ENCODE assay signal across 9 mouse cellular contexts in the genomic region with DNA sequence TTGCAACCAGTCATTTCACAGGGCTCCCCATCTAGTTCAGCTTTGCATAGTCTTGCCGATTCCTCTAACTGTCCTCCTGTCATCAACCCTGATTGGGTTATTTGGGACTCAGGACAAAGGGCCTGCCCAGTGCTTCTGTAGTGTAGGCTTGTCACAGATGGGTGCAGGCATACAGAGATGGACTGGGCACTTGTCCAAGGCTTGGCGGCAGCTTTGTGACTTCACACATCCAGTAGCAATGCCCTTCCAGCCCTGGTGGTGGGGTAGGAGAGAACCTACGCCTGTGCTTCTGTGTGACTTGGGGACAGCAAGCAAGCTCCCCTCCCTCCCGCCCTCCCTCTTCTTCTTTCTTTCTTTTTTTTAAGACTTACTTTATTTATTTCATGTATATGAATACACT. TPM values are rescaled to one million over a fixed set of nuclear protein-coding genes. Genes with fewer than 3 reads are reported as not detected.
DNase-seq lines count a peak whose midpoint lies in the region; ATAC-seq and TF ChIP-seq lines count a peak whose summit lies in the region.
"Had no signal": no experiment of that assay in that cellular context is flagged by ENCODE, and none has a peak within 500 bp of the region (broad histone marks: within the 10 kb centered on the region; RNA-seq: fewer than 3 reads in every experiment).

No protein-coding gene starts in this region.

- peaks cover 4% of the 10 kb centered on the region; the same call in 1 of the 2 replicates for H3K4me1 ChIP-seq in kidney, adult 2 months (ENCODE audit: control insufficient read depth, insufficient read depth, low read length)
- no peaks in the 10 kb centered on the region for H3K4me1 ChIP-seq in kidney, embryonic 16.5 days (ENCODE audit: insufficient read depth, low read length)
- 0 out of 2 replicates have a peak, but pooled peaks cover 2% of the 10 kb centered on the region for H3K4me1 ChIP-seq in hindbrain, embryonic 10.5 days (replicated peaks)
- H3K4me1 ChIP-seq: neural tube, embryonic 12.5 days had no signal

- no peaks in the 10 kb centered on the region for H3K9me3 ChIP-seq in kidney, embryonic 16.5 days (ENCODE audit: low read length)
- no peaks in the 10 kb centered on the region for H3K9me3 ChIP-seq in hindbrain, embryonic 10.5 days
- H3K9me3 ChIP-seq: neural tube, embryonic 12.5 days had no signal

- WGBS in kidney, adult 2 months: 72% methylated on average over 4 of the region's 4 CpGs
- WGBS in kidney, embryonic 16.5 days: 86% methylated on average over 4 of the region's 4 CpGs
- 94% methylated on average over 4 of the region's 4 CpGs for WGBS in hindbrain, embryonic 10.5 days

- peak; percentile 75 for DNase-seq in kidney, adult 2 months
- DNase-seq in adrenal gland, postnatal 14 days: peak; percentile 80
- DNase-seq in kidney, adult 8-10 months: peak; percentile 50 to 52
- DNase-seq in lung, postnatal 10 days: peak; percentile 84
- no peak for DNase-seq in spleen, postnatal 14 days (ENCODE audit: low spot score in 2 of 2)
- DNase-seq in spleen, adult 12 weeks (ENCODE audit: low spot score): no peak
- no peak for DNase-seq in hindbrain, embryonic 10.5 days (ENCODE audit: low spot score)

- no peak for TF ChIP-seq CTCF in kidney, adult 2 months (conservative IDR thresholded peaks at IDR 0.05; ENCODE audit: insufficient read depth, insufficient read length, low read depth, low read length)

- no peak overlapping the region for H3K27ac ChIP-seq in kidney, adult 2 months (ENCODE audit: insufficient read depth, low read depth, low read length)
- H3K27ac ChIP-seq in kidney, embryonic 16.5 days (ENCODE audit: low read length): no peak overlapping the region
- no peak overlapping the region for H3K27ac ChIP-seq in hindbrain, embryonic 10.5 days
- H3K27ac ChIP-seq: neural tube, embryonic 12.5 days had no signal

- H3K9ac ChIP-seq in kidney, embryonic 16.5 days (replicated peaks; ENCODE audit: low read length): no peak overlapping the region
- H3K9ac ChIP-seq: neural tube, embryonic 12.5 days had no signal

- H3K36me3 ChIP-seq in kidney, adult 2 months (ENCODE audit: control insufficient read depth, insufficient read depth, low read length): no peaks in the 10 kb centered on the region
- H3K36me3 ChIP-seq in kidney, embryonic 16.5 days (ENCODE audit: insufficient read depth, low read length): peaks cover 24% of the 10 kb centered on the region
- peaks cover 91% of the 10 kb centered on the region for H3K36me3 ChIP-seq in hindbrain, embryonic 10.5 days

- no peak for TF ChIP-seq POLR2A in kidney, adult 2 months (IDR thresholded peaks at IDR 0.05; ENCODE audit: low read depth, low read length)

- no peak overlapping the region for H3K4me2 ChIP-seq in kidney, embryonic 16.5 days (replicated peaks; ENCODE audit: low read depth, low read length)
- H3K4me2 ChIP-seq: neural tube, embryonic 12.5 days had no signal

- H3K4me3 ChIP-seq in kidney, adult 2 months (ENCODE audit: insufficient read depth, low read depth, low read length): no peak overlapping the region
- no peak overlapping the region for H3K4me3 ChIP-seq in kidney, embryonic 16.5 days (ENCODE audit: low read length)
- H3K4me3 ChIP-seq in hindbrain, embryonic 10.5 days: no peak overlapping the region
- H3K4me3 ChIP-seq: neural tube, embryonic 12.5 days had no signal

- ATAC-seq in kidney, embryonic 16.5 days (ENCODE audit: low FRiP score, low TSS enrichment): no peak

- no peaks in the 10 kb centered on the region for H3K27me3 ChIP-seq in kidney, adult 2 months (replicated peaks; ENCODE audit: control insufficient read depth, insufficient read depth, low read length)
- no peaks in the 10 kb centered on the region for H3K27me3 ChIP-seq in kidney, embryonic 16.5 days (ENCODE audit: insufficient read depth, low read length)
- H3K27me3 ChIP-seq in hindbrain, embryonic 10.5 days (ENCODE audit: insufficient read depth, poor library complexity, severe bottlenecking): no peaks in the 10 kb centered on the region
- H3K27me3 ChIP-seq: neural tube, embryonic 12.5 days had no signal

RNA-seq across cellular contexts. Expression of gene Phf20, which starts 39.6 kb away (rescaled TPM):
- 14.6 and 16.3 TPM in 2 replicates for polyA plus RNA-seq in kidney, adult 2 months (2012; rRNA removed)
- 68.2 and 82.5 TPM in 2 replicates for polyA plus RNA-seq in kidney, embryonic 16.5 days (2015; fragmentation: Nextera tagmentation; extraction: Ambion mirVana)
- 40.9 and 44.4 TPM in 2 replicates for total RNA-seq in adrenal gland, postnatal 14 days (2021)
- polyA plus RNA-seq in hindbrain, embryonic 10.5 days (2016; fragmentation: Nextera tagmentation; extraction: Ambion mirVana): 68.3 and 73.4 TPM in 2 replicates

RNA-seq across cellular contexts. Expression of gene Rbm39, which starts 55.8 kb away (rescaled TPM):
- polyA plus RNA-seq in kidney, adult 2 months (2012; rRNA removed): 31.1 and 39.3 TPM in 2 replicates
- polyA plus RNA-seq in kidney, embryonic 16.5 days (2015; fragmentation: Nextera tagmentation; extraction: Ambion mirVana): 569 and 661 TPM in 2 replicates
- total RNA-seq in adrenal gland, postnatal 14 days (2021): 338 and 382 TPM in 2 replicates
- polyA plus RNA-seq in hindbrain, embryonic 10.5 days (2016; fragmentation: Nextera tagmentation; extraction: Ambion mirVana): 485 and 564 TPM in 2 replicates

Comparison
In these comparisons a context has a peak if more than half of its experiments do, and no peak if none do; other contexts are left out.
1. RNA of gene Rbm39, which starts 55.8 kb away (polyA plus RNA-seq): 569 to 661 TPM in kidney, embryonic 16.5 days and 485 to 564 TPM in hindbrain, embryonic 10.5 days; 31.1 to 39.3 TPM in kidney, adult 2 months; every median in the first group is over 10 times any median in the second.
2. DNase-seq: peak in kidney, adult 2 months (single experiment), adrenal gland, postnatal 14 days (single experiment), kidney, adult 8-10 months (2 of 2) and lung, postnatal 10 days (single experiment); none in spleen, postnatal 14 days (0 of 2), spleen, adult 12 weeks (single experiment) and hindbrain, embryonic 10.5 days (single experiment).